Mouse (Mus musculus) forebrain, embryonic 12.5 days (tissue): ENCODE measurements at regions not wholly inside any gene's neighbourhood (a gene's known extent, or its start where the extent isn't known, plus 50 kb on each side); places are given as distances from the start of the nearest gene placed in this dataset.

Source experiments
- ATAC-seq: fragments of 200-750 bp; cut with Nextera tagmentation; 2 replicates; pipeline ENCODE4 v1.8.0; 2017; ENCODE audit warnings: moderate TSS enrichment; ENCODE audit not compliant: low FRiP score
- H3K27ac ChIP-seq: fragments of 300-500 bp; sonication (generic); 2 replicates; pipeline ENCODE4 v1.5.1; 2016; ENCODE audit warnings: mild to moderate bottlenecking
- H3K27me3 ChIP-seq: fragments of 300-500 bp; sonication (generic); 2 replicates; pipeline ENCODE4 v1.6.1; 2016; ENCODE audit warnings: mild to moderate bottlenecking
- H3K36me3 ChIP-seq: fragments of 300-500 bp; sonication (generic); replicated peaks from 2 replicates; pipeline ENCODE4 v1.6.1; 2016; ENCODE audit warnings: mild to moderate bottlenecking
- H3K4me1 ChIP-seq: fragments of 300-500 bp; sonication (generic); 2 replicates; pipeline ENCODE4 v1.6.1; 2016
- H3K4me2 ChIP-seq: fragments of 300-500 bp; sonication (generic); 2 replicates; pipeline ENCODE4 v1.6.1; 2016; ENCODE audit warnings: mild to moderate bottlenecking, moderate library complexity
- H3K4me3 ChIP-seq: fragments of 300-500 bp; sonication (generic); replicated peaks from 2 replicates; pipeline ENCODE4 v1.5.1; 2016; ENCODE audit warnings: mild to moderate bottlenecking
- H3K9ac ChIP-seq: fragments of 300-500 bp; sonication (generic); 2 replicates; pipeline ENCODE4 v1.6.1; 2016; ENCODE audit warnings: mild to moderate bottlenecking
- H3K9me3 ChIP-seq: fragments of 300-500 bp; sonication (generic); 2 replicates; pipeline ENCODE4 v1.6.1; 2016
- WGBS: fragments of 180-500 bp; shearing (Covaris S2); methylation state at CpG from one replicate; pipeline ENCODE4 v1.1.7; 2016; 5-methylcytosine and 5-hydroxymethylcytosine counted together

GRCm38 (mm10) chr13:37560800-37561199 is 215.8 kb downstream of the Ly86 start:
- WGBS: 62% methylated on average over 3 of the region's 3 CpGs
- no peaks in the 10 kb centered on the region for H3K27me3 ChIP-seq
- H3K36me3 ChIP-seq: no peaks in the 10 kb centered on the region
- peaks cover 23% of the 10 kb centered on the region for H3K4me1 ChIP-seq
- no peaks in the 10 kb centered on the region for H3K9me3 ChIP-seq
- no peak overlapping the region for H3K4me3 ChIP-seq
- H3K9ac ChIP-seq: no peak overlapping the region
- no peak overlapping the region for H3K4me2 ChIP-seq
- ATAC-seq: no peak
- no peak overlapping the region for H3K27ac ChIP-seq

- no peak overlapping the region for H3K27ac ChIP-seq
- H3K4me2 ChIP-seq: no peak overlapping the region
- no peak overlapping the region for H3K4me3 ChIP-seq
- peaks cover 23% of the 10 kb centered on the region for H3K4me1 ChIP-seq
- no peak for ATAC-seq
- no peak overlapping the region for H3K9ac ChIP-seq
- 44% methylated on average over 2 of the region's 2 CpGs for WGBS
- no peaks in the 10 kb centered on the region for H3K9me3 ChIP-seq
- H3K36me3 ChIP-seq: no peaks in the 10 kb centered on the region
- no peaks in the 10 kb centered on the region for H3K27me3 ChIP-seq
Observed at GRCm38 (mm10) chr13:37561437-37561836, 216.4 kb downstream of the Ly86 start.

- no peak overlapping the region for H3K9ac ChIP-seq
- ATAC-seq: no peak
- H3K9me3 ChIP-seq: no peaks in the 10 kb centered on the region
- no peak overlapping the region for H3K27ac ChIP-seq
- H3K4me1 ChIP-seq: peaks cover 23% of the 10 kb centered on the region
- no peak overlapping the region for H3K4me3 ChIP-seq
- no peak overlapping the region for H3K4me2 ChIP-seq
- H3K27me3 ChIP-seq: no peaks in the 10 kb centered on the region
- H3K36me3 ChIP-seq: no peaks in the 10 kb centered on the region
- WGBS: 53% methylated on average over 9 of the region's 9 CpGs
Observed at GRCm38 (mm10) chr13:37562141-37562540, 216.1 kb upstream of the Rreb1 start.

- ATAC-seq: 0 out of 2 replicates have a peak, but pooled peaks have one; percentile 41
- no peak overlapping the region for H3K4me3 ChIP-seq
- no peaks in the 10 kb centered on the region for H3K36me3 ChIP-seq
- no peaks in the 10 kb centered on the region for H3K27me3 ChIP-seq
- peaks cover 23% of the 10 kb centered on the region for H3K4me1 ChIP-seq
- no peaks in the 10 kb centered on the region for H3K9me3 ChIP-seq
- H3K27ac ChIP-seq: no peak overlapping the region
- H3K9ac ChIP-seq: no peak overlapping the region
- 50% methylated on average over 5 of the region's 5 CpGs for WGBS
- H3K4me2 ChIP-seq: no peak overlapping the region
Observed at GRCm38 (mm10) chr13:37562652-37563051, 215.5 kb upstream of the Rreb1 start.

- no peak for ATAC-seq
- H3K4me2 ChIP-seq: no peak overlapping the region
- no peak overlapping the region for H3K9ac ChIP-seq
- H3K4me3 ChIP-seq: no peak overlapping the region
- no peaks in the 10 kb centered on the region for H3K36me3 ChIP-seq
- H3K9me3 ChIP-seq: no peaks in the 10 kb centered on the region
- H3K4me1 ChIP-seq: no peaks in the 10 kb centered on the region
- WGBS: 79% methylated on average over 3 of the region's 3 CpGs
- H3K27ac ChIP-seq: no peak overlapping the region
- no peaks in the 10 kb centered on the region for H3K27me3 ChIP-seq
Observed at GRCm38 (mm10) chr13:37569051-37569450, 209.1 kb upstream of the Rreb1 start.

- Histone ChIP-seq H3K9me3 (no peaks in the 10 kb centered on the region), H3K36me3 (no peaks in the 10 kb centered on the region), H3K9ac (no peak overlapping the region), H3K4me1 (no peaks in the 10 kb centered on the region), H3K4me3 (no peak overlapping the region), H3K27me3 (no peaks in the 10 kb centered on the region), H3K4me2 (no peak overlapping the region), H3K27ac (no peak overlapping the region)
- no peak for ATAC-seq
- 82% methylated on average over 3 of the region's 3 CpGs for WGBS
Observed at GRCm38 (mm10) chr13:37569486-37569885, 208.7 kb upstream of the Rreb1 start.

GRCm38 (mm10) chr13:37572983-37573382 is 205.2 kb upstream of the Rreb1 start:
- Histone ChIP-seq H3K27me3 (no peaks in the 10 kb centered on the region), H3K9me3 (no peaks in the 10 kb centered on the region), H3K36me3 (no peaks in the 10 kb centered on the region), H3K4me2 (no peak overlapping the region), H3K4me1 (no peaks in the 10 kb centered on the region), H3K4me3 (no peak overlapping the region), H3K9ac (no peak overlapping the region), H3K27ac (no peak overlapping the region)
- ATAC-seq: no peak
- 61% methylated on average over 3 of the region's 3 CpGs for WGBS

- WGBS: 82% methylated on average over 10 of the region's 10 CpGs
- peaks cover 7% of the 10 kb centered on the region for H3K4me1 ChIP-seq
- no peaks in the 10 kb centered on the region for H3K27me3 ChIP-seq
- no peak overlapping the region for H3K27ac ChIP-seq
- no peak overlapping the region for H3K4me3 ChIP-seq
- no peak for ATAC-seq
- no peak overlapping the region for H3K4me2 ChIP-seq
- H3K36me3 ChIP-seq: no peaks in the 10 kb centered on the region
- H3K9ac ChIP-seq: no peak overlapping the region
- no peaks in the 10 kb centered on the region for H3K9me3 ChIP-seq
Observed at GRCm38 (mm10) chr13:37579231-37579630, 199.0 kb upstream of the Rreb1 start.

GRCm38 (mm10) chr13:37579775-37580174 is 198.4 kb upstream of the Rreb1 start:
- no peaks in the 10 kb centered on the region for H3K9me3 ChIP-seq
- H3K4me3 ChIP-seq: no peak overlapping the region
- H3K9ac ChIP-seq: no peak overlapping the region
- peak; percentile 68; the same call in 1 of the 2 replicates for ATAC-seq
- WGBS: 19% methylated on average over 11 of the region's 11 CpGs
- H3K27ac ChIP-seq: peak overlapping the region; percentile 33; the same call in 1 of the 2 replicates
- no peaks in the 10 kb centered on the region for H3K36me3 ChIP-seq
- peaks cover 7% of the 10 kb centered on the region for H3K4me1 ChIP-seq
- no peaks in the 10 kb centered on the region for H3K27me3 ChIP-seq
- peak overlapping the region; percentile 3; the same call in 1 of the 2 replicates for H3K4me2 ChIP-seq

GRCm38 (mm10) chr13:37580806-37581205 is 197.4 kb upstream of the Rreb1 start:
- no peak for ATAC-seq
- Histone ChIP-seq H3K4me2 (no peak overlapping the region), H3K9ac (no peak overlapping the region), H3K9me3 (no peaks in the 10 kb centered on the region), H3K4me1 (peaks cover 7% of the 10 kb centered on the region), H3K27me3 (no peaks in the 10 kb centered on the region), H3K27ac (no peak overlapping the region), H3K36me3 (no peaks in the 10 kb centered on the region), H3K4me3 (no peak overlapping the region)
- WGBS: 85% methylated on average over 2 of the region's 2 CpGs

- 66% methylated on average over 6 of the region's 6 CpGs for WGBS
- no peaks in the 10 kb centered on the region for H3K27me3 ChIP-seq
- no peak overlapping the region for H3K27ac ChIP-seq
- peaks cover 7% of the 10 kb centered on the region for H3K4me1 ChIP-seq
- no peaks in the 10 kb centered on the region for H3K9me3 ChIP-seq
- no peak overlapping the region for H3K4me2 ChIP-seq
- no peak overlapping the region for H3K9ac ChIP-seq
- no peak overlapping the region for H3K4me3 ChIP-seq
- no peak for ATAC-seq
- no peaks in the 10 kb centered on the region for H3K36me3 ChIP-seq
Observed at GRCm38 (mm10) chr13:37581374-37581773, 196.8 kb upstream of the Rreb1 start.

GRCm38 (mm10) chr13:37585476-37585875 is 192.7 kb upstream of the Rreb1 start:
- no peak overlapping the region for H3K27ac ChIP-seq
- no peak overlapping the region for H3K4me3 ChIP-seq
- 79% methylated on average over 5 of the region's 5 CpGs for WGBS
- H3K36me3 ChIP-seq: no peaks in the 10 kb centered on the region
- H3K9ac ChIP-seq: no peak overlapping the region
- H3K27me3 ChIP-seq: no peaks in the 10 kb centered on the region
- no peaks in the 10 kb centered on the region for H3K9me3 ChIP-seq
- no peak overlapping the region for H3K4me2 ChIP-seq
- ATAC-seq: no peak
- H3K4me1 ChIP-seq: no peaks in the 10 kb centered on the region

- no peak overlapping the region for H3K4me2 ChIP-seq
- no peaks in the 10 kb centered on the region for H3K27me3 ChIP-seq
- H3K4me1 ChIP-seq: no peaks in the 10 kb centered on the region
- 58% methylated on average over 4 of the region's 4 CpGs for WGBS
- no peaks in the 10 kb centered on the region for H3K36me3 ChIP-seq
- no peak overlapping the region for H3K4me3 ChIP-seq
- H3K9me3 ChIP-seq: no peaks in the 10 kb centered on the region
- no peak overlapping the region for H3K9ac ChIP-seq
- H3K27ac ChIP-seq: no peak overlapping the region
- no peak for ATAC-seq
Observed at GRCm38 (mm10) chr13:37586511-37586910, 191.7 kb upstream of the Rreb1 start.
